Mouse (Mus musculus) B cell, adult 62 days (primary cell): ENCODE results near the gene Gm20812. TPM values are rescaled to one million over a fixed set of nuclear protein-coding genes. Genes with fewer than 3 reads are reported as not detected.

Experiments
- total RNA-seq: library from RNA; stranded (reverse); gene quantifications from 4 replicates; pipeline ENCODE4 v1.2.4, GENCODE M21; 2023

The Gm20812 gene
- total RNA-seq, result not detected in 4 replicates

GRCm38 (mm10) chrY:12381681-12382080 is at the start of gene Gm20812:
TSS of gene Gm20812 (plus strand) at chrY:12381981.

Other genes starting within 250 kb of the Gm20812 start
- not detected in 4 replicates for gene Gm29554, start 108.0 kb upstream of the Gm20812 start, total RNA-seq